Comparison of ENCODE assay signal across 8 mouse cellular contexts in genomic region chr6:128479463-128480454, GRCm38 (mm10). TPM values are rescaled to one million over a fixed set of nuclear protein-coding genes. Genes with fewer than 3 reads are reported as not detected.
DNase-seq lines count a peak whose midpoint lies in the region; ATAC-seq and TF ChIP-seq lines count a peak whose summit lies in the region.

No protein-coding gene starts in this region.

- peak overlapping the region; percentile 50; the same call in 1 of the 2 replicates for H3K9ac ChIP-seq in ES-Bruce4 (ENCODE audit: low read depth, poor library complexity, severe bottlenecking)
- H3K9ac ChIP-seq in forebrain, embryonic 13.5 days = no peak overlapping the region
- no peak overlapping the region for H3K9ac ChIP-seq in liver, embryonic 15.5 days
- no peak overlapping the region for H3K9ac ChIP-seq in neural tube, embryonic 12.5 days
- no peak overlapping the region for H3K9ac ChIP-seq in stomach, postnatal 0 days (ENCODE audit: low read length)

- 24% methylated on average over 26 of the region's 26 CpGs for WGBS in forebrain, embryonic 13.5 days
- WGBS in liver, embryonic 15.5 days (ENCODE audit: insufficient replicate concordance) = 17% methylated on average over 26 of the region's 26 CpGs
- WGBS in neural tube, embryonic 12.5 days = 22% methylated on average over 26 of the region's 26 CpGs
- 22% methylated on average over 26 of the region's 26 CpGs for WGBS in stomach, postnatal 0 days

- no peaks in the 10 kb centered on the region for H3K36me3 ChIP-seq in ES-Bruce4 (ENCODE audit: control insufficient read depth, insufficient read depth, low read length, poor library complexity, severe bottlenecking)
- H3K36me3 ChIP-seq in forebrain, embryonic 13.5 days (ENCODE audit: poor library complexity, severe bottlenecking) = no peaks in the 10 kb centered on the region
- no peaks in the 10 kb centered on the region for H3K36me3 ChIP-seq in liver, embryonic 15.5 days (replicated peaks)
- no peaks in the 10 kb centered on the region for H3K36me3 ChIP-seq in neural tube, embryonic 12.5 days
- no peaks in the 10 kb centered on the region for H3K36me3 ChIP-seq in stomach, postnatal 0 days (ENCODE audit: control insufficient read depth, insufficient read depth, low read length)

- TF ChIP-seq POLR2A in ES-Bruce4 (IDR thresholded peaks at IDR 0.05; ENCODE audit: insufficient read depth, low read length) = no peak

- intact Hi-C loops in heart, postnatal 10 days (cut with DNase I) = loop anchor here (1.0 to 5.0 kb wide), 4 partner anchors 33 to 247 kb away; partner anchors contain the start of gene Fkbp4

- H3K27me3 ChIP-seq in ES-Bruce4 (ENCODE audit: control insufficient read depth, insufficient read depth, low read length, poor library complexity, severe bottlenecking) = no peaks in the 10 kb centered on the region
- H3K27me3 ChIP-seq in forebrain, embryonic 13.5 days = no peaks in the 10 kb centered on the region
- 0 out of 2 replicates have a peak, but pooled peaks cover 3% of the 10 kb centered on the region for H3K27me3 ChIP-seq in liver, embryonic 15.5 days
- no peaks in the 10 kb centered on the region for H3K27me3 ChIP-seq in neural tube, embryonic 12.5 days (replicated peaks)
- no peaks in the 10 kb centered on the region for H3K27me3 ChIP-seq in stomach, postnatal 0 days (ENCODE audit: control insufficient read depth, insufficient read depth, low read length)

- H3K27ac ChIP-seq in ES-Bruce4 (ENCODE audit: insufficient read depth, low read length) = peak overlapping the region; percentile 72
- H3K27ac ChIP-seq in forebrain, embryonic 13.5 days = no peak overlapping the region
- H3K27ac ChIP-seq in liver, embryonic 15.5 days (replicated peaks) = no peak overlapping the region
- no peak overlapping the region for H3K27ac ChIP-seq in neural tube, embryonic 12.5 days
- 0 out of 2 replicates have a peak overlapping the region, but pooled peaks have one; percentile 45 for H3K27ac ChIP-seq in stomach, postnatal 0 days (replicated peaks)

- H3K4me1 ChIP-seq in ES-Bruce4 (ENCODE audit: control insufficient read depth, insufficient read depth, low read length) = peaks cover 6% of the 10 kb centered on the region
- no peaks in the 10 kb centered on the region; the same call in 1 of the 2 replicates for H3K4me1 ChIP-seq in forebrain, embryonic 13.5 days
- peaks cover 4% of the 10 kb centered on the region for H3K4me1 ChIP-seq in liver, embryonic 15.5 days (replicated peaks)
- H3K4me1 ChIP-seq in neural tube, embryonic 12.5 days = no peaks in the 10 kb centered on the region
- no peaks in the 10 kb centered on the region for H3K4me1 ChIP-seq in stomach, postnatal 0 days (replicated peaks; ENCODE audit: control insufficient read depth, insufficient read depth)

- TF ChIP-seq EP300 in ES-Bruce4 (IDR thresholded peaks at IDR 0.05; ENCODE audit: insufficient read depth, low read depth, low read length) = peak; percentile 77
- TF ChIP-seq EP300 in stomach, postnatal 0 days (optimal IDR thresholded peaks at IDR 0.05) = no peak

- ATAC-seq in forebrain, embryonic 13.5 days = peak; percentile 93
- peak; percentile 79 for ATAC-seq in liver, embryonic 15.5 days (ENCODE audit: insufficient read depth)
- peak; percentile 89 for ATAC-seq in neural tube, embryonic 12.5 days (ENCODE audit: low FRiP score, low read depth)
- ATAC-seq in stomach, postnatal 0 days (ENCODE audit: low FRiP score, low TSS enrichment) = peak; percentile 94

- peak; percentile 100 for TF ChIP-seq CTCF in ES-Bruce4 (IDR thresholded peaks at IDR 0.05; ENCODE audit: low read depth, low read length)
- peak; percentile 99 for TF ChIP-seq CTCF in stomach, postnatal 0 days (IDR thresholded peaks at IDR 0.05; ENCODE audit: low read depth)

- no peaks in the 10 kb centered on the region for H3K9me3 ChIP-seq in ES-Bruce4 (replicated peaks; ENCODE audit: control insufficient read depth, insufficient read depth, low read length, poor library complexity, severe bottlenecking)
- H3K9me3 ChIP-seq in forebrain, embryonic 13.5 days (replicated peaks) = no peaks in the 10 kb centered on the region
- no peaks in the 10 kb centered on the region for H3K9me3 ChIP-seq in liver, embryonic 15.5 days (replicated peaks)
- no peaks in the 10 kb centered on the region for H3K9me3 ChIP-seq in neural tube, embryonic 12.5 days
- H3K9me3 ChIP-seq in stomach, postnatal 0 days (ENCODE audit: control insufficient read depth, low read length) = no peaks in the 10 kb centered on the region

- H3K4me2 ChIP-seq in forebrain, embryonic 13.5 days = peak overlapping the region; percentile 35
- no peak overlapping the region for H3K4me2 ChIP-seq in liver, embryonic 15.5 days
- peak overlapping the region; percentile 42 for H3K4me2 ChIP-seq in neural tube, embryonic 12.5 days (replicated peaks)
- H3K4me2 ChIP-seq in stomach, postnatal 0 days (replicated peaks; ENCODE audit: low read depth) = peak overlapping the region; percentile 29; the same call in 1 of the 2 replicates

- peak; percentile 92 for DNase-seq in c-Kit-positive CD71-positive TER-119-positive erythroid progenitor cells, embryonic 14.5 days (ENCODE audit: low spot score)
- peak; percentile 95 to 99 for DNase-seq in heart, postnatal 10 days
- DNase-seq in kidney, postnatal 4 days = peak; percentile 98 to 99
- DNase-seq in stomach, postnatal 0 days (ENCODE audit: low spot score) = peak; percentile 99

- peak overlapping the region; percentile 27 for H3K4me3 ChIP-seq in ES-Bruce4 (ENCODE audit: low read depth, low read length)
- no peak overlapping the region for H3K4me3 ChIP-seq in forebrain, embryonic 13.5 days
- H3K4me3 ChIP-seq in liver, embryonic 15.5 days (replicated peaks) = no peak overlapping the region
- no peak overlapping the region for H3K4me3 ChIP-seq in neural tube, embryonic 12.5 days
- H3K4me3 ChIP-seq in stomach, postnatal 0 days (ENCODE audit: low read depth, low read length) = no peak overlapping the region

RNA-seq across cellular contexts. Expression of gene Fkbp4, which starts 41.3 kb away (rescaled TPM):
- polyA plus RNA-seq in ES-Bruce4 (2011; ENCODE audit: insufficient read depth, insufficient read length, low read depth, missing spikeins) = 411 and 413 TPM in 2 replicates
- polyA plus RNA-seq in forebrain, embryonic 13.5 days (2015; fragmentation: Nextera tagmentation; extraction: Ambion mirVana) = 454 and 497 TPM in 2 replicates
- total RNA-seq in heart, postnatal 10 days (2021) = 100 to 1,000 TPM; 202 to 247 TPM
- 188 and 192 TPM in 2 replicates for polyA plus RNA-seq in liver, embryonic 15.5 days (2015; fragmentation: Nextera tagmentation; extraction: Ambion mirVana)
- 404 and 410 TPM in 2 replicates for polyA plus RNA-seq in neural tube, embryonic 12.5 days (2016; fragmentation: Nextera tagmentation; extraction: Ambion mirVana)
- 180 TPM in 2 replicates for polyA plus RNA-seq in stomach, postnatal 0 days (2015; fragmentation: Nextera tagmentation; extraction: Ambion mirVana)

RNA-seq across cellular contexts. Expression of gene Pzp, which starts 46.8 kb away (rescaled TPM):
- polyA plus RNA-seq in ES-Bruce4 (2011; ENCODE audit: insufficient read depth, insufficient read length, low read depth, missing spikeins) = 0.94 and 2.6 TPM in 2 replicates
- polyA plus RNA-seq in forebrain, embryonic 13.5 days (2015; fragmentation: Nextera tagmentation; extraction: Ambion mirVana) = 0.43 TPM in 1 of 2 replicates, not detected in the other
- 1 to 10 TPM in 1 of 2 experiments, under 1 TPM in 1; 0.50 to 1.3 TPM for total RNA-seq in heart, postnatal 10 days (2021)
- polyA plus RNA-seq in liver, embryonic 15.5 days (2015; fragmentation: Nextera tagmentation; extraction: Ambion mirVana) = 339 and 487 TPM in 2 replicates
- not detected in 2 replicates for polyA plus RNA-seq in neural tube, embryonic 12.5 days (2016; fragmentation: Nextera tagmentation; extraction: Ambion mirVana)
- polyA plus RNA-seq in stomach, postnatal 0 days (2015; fragmentation: Nextera tagmentation; extraction: Ambion mirVana) = 1.5 and 3.1 TPM in 2 replicates

RNA-seq across cellular contexts. Expression of gene Itfg2, which starts 55.0 kb away (rescaled TPM):
- polyA plus RNA-seq in ES-Bruce4 (2011; ENCODE audit: insufficient read depth, insufficient read length, low read depth, missing spikeins) = 16.3 and 21.6 TPM in 2 replicates
- polyA plus RNA-seq in forebrain, embryonic 13.5 days (2015; fragmentation: Nextera tagmentation; extraction: Ambion mirVana) = 35.2 and 38.1 TPM in 2 replicates
- total RNA-seq in heart, postnatal 10 days (2021) = 10 to 100 TPM; 21.5 to 30.8 TPM
- polyA plus RNA-seq in liver, embryonic 15.5 days (2015; fragmentation: Nextera tagmentation; extraction: Ambion mirVana) = 12.1 and 13.9 TPM in 2 replicates
- polyA plus RNA-seq in neural tube, embryonic 12.5 days (2016; fragmentation: Nextera tagmentation; extraction: Ambion mirVana) = 38.6 and 38.8 TPM in 2 replicates
- polyA plus RNA-seq in stomach, postnatal 0 days (2015; fragmentation: Nextera tagmentation; extraction: Ambion mirVana) = 13.6 and 14.8 TPM in 2 replicates

Comparison
In these comparisons a context has a peak if more than half of its experiments do, and no peak if none do; other contexts are left out.
1. H3K27ac ChIP-seq: peak in ES-Bruce4 (single experiment) and stomach, postnatal 0 days (single experiment); none in forebrain, embryonic 13.5 days (single experiment), liver, embryonic 15.5 days (single experiment) and neural tube, embryonic 12.5 days (single experiment).
2. RNA of gene Pzp, which starts 46.8 kb away (polyA plus RNA-seq): 339 to 487 TPM in liver, embryonic 15.5 days; 1.5 to 3.1 TPM in stomach, postnatal 0 days, 0.94 to 2.6 TPM in ES-Bruce4, not detected in neural tube, embryonic 12.5 days and 0.43 TPM in forebrain, embryonic 13.5 days; every median in the first group is over 10 times any median in the second.
3. Peak in every context shown above with its lines, with median percentiles within 50 percentile points of each other: DNase-seq and ATAC-seq.